Mouse (Mus musculus): Measurements from ENCODE around the gene 1700029J07Rik.

Gene 1700029J07Rik

DNA sequence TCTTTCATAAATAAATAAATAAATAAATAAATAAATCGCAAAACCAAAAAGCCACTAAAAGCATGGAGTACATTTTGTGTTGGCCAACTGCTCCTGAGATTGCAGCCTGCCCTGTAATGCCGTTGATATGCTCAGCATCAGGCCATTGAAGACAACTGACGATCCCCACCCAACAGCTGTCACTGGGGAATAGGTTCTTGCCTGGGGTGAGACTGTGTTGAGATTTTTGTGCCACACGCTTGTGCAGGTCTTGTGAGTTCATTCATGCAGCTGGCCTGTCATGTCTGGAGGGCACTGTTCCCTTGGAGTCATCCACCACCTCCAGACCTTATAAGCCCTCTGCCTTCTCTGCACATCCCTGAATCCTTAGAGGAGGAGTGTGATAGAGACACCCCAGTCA lies 28.8 kb downstream of the 1700029J07Rik start:
- no peak for DNase-seq

DNA sequence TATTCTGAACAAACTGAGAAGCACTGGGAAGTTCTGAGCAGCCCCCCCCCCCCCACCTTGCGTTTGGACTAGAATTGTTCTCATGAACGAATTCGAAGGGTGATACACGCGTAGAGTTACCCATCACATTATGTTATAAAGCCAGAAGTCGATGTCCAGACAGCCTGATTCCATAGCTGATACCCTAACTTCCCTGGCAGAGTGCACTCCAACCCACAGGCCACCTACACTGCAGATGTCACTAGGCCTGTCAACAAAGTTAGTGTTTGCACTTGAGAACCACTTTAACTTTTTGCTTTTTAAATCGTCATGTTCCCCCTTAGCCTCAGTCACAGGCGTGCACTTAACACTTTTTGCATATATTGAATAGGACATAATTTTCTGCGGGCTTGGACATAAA lies 38.1 kb downstream of the 1700029J07Rik start:
- no peak for DNase-seq

DNA sequence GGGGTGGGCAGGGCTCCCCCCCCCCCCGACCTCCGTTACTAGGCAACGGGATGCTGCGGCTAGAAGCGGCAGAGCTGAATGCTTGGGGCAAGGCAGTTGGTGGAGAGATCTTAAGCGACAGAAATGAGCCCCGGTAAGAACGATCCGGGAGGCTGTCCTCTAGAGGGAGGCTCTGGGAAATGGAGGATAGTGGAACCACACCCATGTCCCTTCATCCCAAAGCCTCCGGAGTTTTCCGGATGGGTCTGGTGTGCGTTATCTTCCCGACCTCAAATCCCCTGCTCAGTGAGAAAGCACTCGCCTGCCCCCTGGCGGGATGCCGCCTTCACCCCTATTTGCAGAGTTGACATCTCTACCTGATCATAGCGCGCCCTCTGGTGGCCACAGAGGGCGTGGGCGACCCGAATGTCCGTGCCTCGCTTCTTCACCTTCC lies 40.5 kb downstream of the 1700029J07Rik start, which contains the start of gene Ccdc110:
Ccdc110 (plus strand) TSS at position 38 of the 433 bp plus-strand sequence.
- peak; percentile 94 for DNase-seq

- DNase-seq = no peak
Observed at GRCm38 (mm10) chr8:45922116-45922515, 52.9 kb downstream of the 1700029J07Rik start.

DNA sequence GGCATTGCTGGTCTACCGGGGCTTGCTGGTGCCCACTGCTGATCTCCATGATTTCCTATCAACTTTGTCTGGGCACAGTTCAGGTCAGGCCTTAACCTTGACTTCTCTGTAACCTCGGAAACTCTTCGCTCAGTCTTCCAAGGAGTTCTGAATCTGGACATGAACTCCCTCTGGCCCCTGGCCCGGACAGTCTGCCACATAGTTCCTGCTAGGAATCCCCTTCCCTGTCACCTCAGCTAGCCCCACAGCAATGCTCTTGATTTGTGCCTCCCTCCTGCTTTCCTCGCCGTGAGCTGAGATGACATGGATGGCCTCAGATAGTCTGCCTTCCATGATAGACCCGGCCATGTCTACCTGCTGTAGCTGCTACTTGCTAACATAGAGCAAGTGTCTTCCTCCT lies 54.7 kb downstream of the 1700029J07Rik start:
- no peak for DNase-seq

DNA sequence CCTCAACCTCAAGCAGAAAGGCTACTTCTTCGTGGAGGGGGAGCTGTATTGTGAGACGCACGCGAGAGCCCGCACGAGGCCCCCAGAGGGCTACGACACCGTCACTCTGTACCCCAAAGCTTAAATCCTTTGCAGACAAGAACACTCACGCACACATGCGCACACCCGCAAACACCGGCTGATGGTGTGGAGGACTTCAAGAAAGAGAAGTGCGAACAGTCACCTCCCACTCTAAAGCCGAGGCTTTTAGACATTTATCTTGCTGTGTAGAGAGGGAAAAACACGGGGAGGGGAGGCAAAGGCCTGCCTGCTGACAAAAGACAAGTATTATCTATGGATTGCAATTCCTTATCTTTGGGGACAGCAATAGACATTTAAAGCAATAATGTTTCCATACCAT lies 56.2 kb downstream of the 1700029J07Rik start:
- DNase-seq = no peak

DNA sequence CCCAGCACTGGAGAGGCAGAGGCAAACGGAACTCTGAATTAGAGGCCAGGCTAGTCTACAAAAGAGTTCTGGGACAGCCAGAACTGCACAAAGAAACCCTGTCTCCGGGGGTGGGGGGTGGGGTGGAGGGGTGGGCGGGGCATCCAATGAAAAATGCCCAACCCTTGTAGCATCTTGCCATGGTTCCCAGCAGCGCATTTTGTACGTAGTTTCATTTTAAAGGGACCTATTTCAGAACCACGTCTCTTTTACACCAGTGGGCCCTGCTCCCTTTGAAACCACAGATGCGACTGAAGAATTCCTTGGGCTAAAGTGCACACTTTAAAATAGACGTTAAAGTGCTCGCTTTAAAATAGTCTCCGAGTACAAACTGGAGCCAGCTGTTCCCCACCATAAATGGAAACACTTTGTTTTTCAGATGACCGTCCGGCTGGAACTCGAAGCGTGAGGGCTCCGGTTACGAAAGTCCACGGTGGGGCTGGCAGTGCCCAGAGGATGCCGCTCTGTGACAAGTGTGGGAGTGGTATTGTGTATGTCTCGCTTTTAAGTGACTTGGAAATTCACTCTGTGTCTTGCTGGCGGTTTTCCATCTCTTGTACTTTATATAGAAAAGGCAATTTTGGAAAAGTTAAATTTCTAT lies 57.9 kb downstream of the 1700029J07Rik start:
- no peak for DNase-seq

GRCm38 (mm10) chr8:45916496-45916895 lies 58.6 kb downstream of the 1700029J07Rik start:
- DNase-seq = no peak

- no peak for DNase-seq
Observed at GRCm38 (mm10) chr8:45913707-45914106, 61.3 kb downstream of the 1700029J07Rik start.

DNA sequence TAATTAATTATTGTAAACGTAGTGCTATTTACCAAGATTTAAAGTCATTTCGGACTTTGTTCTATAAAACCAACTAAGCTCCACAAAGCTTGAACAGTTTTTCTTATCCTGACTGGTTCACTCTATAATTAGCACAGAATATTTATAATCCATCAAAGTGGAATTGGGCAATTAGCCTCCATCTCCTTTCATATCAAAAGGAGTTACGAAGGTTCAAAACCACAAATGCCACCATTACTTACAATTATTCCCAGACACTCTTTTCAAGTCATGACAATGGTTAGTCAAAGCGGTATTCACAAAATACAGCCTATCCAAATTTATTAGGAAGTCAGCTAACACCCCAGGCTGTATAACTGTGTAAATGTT lies 68.8 kb downstream of the 1700029J07Rik start:
- no peak for DNase-seq

GRCm38 (mm10) chr8:45905591-45906250 lies 69.3 kb downstream of the 1700029J07Rik start:
- no peak for DNase-seq

- DNase-seq = no peak
Observed at GRCm38 (mm10) chr8:45903659-45904058, 71.4 kb downstream of the 1700029J07Rik start.
